Mouse (Mus musculus): ENCODE measurements at regions not wholly inside any gene's neighbourhood (a gene's known extent, or its start where the extent isn't known, plus 50 kb on each side); places are given as distances from the start of the nearest gene placed in this dataset.

GRCm38 (mm10) chr1:15155046-15155445 is 938.1 kb downstream of the 4930444P10Rik start:
- H3K36me3 ChIP-seq (ENCODE audit: insufficient read depth, low read length): no peaks in the 10 kb centered on the region
- H3K9me3 ChIP-seq (ENCODE audit: low read length): no peaks in the 10 kb centered on the region
- no peak overlapping the region for H3K4me3 ChIP-seq (replicated peaks; ENCODE audit: low read length)
- TF ChIP-seq CTCF (conservative IDR thresholded peaks at IDR 0.05; ENCODE audit: low read length) (no peak), POU5F1 (IDR thresholded peaks at IDR 0.05; ENCODE audit: borderline replicate concordance, low read length) (no peak), NANOG (IDR thresholded peaks at IDR 0.05; ENCODE audit: borderline replicate concordance, low read length) (no peak)
- H3K27me3 ChIP-seq (ENCODE audit: insufficient read depth, low read length): no peaks in the 10 kb centered on the region
- no peaks in the 10 kb centered on the region for H3K4me1 ChIP-seq (replicated peaks; ENCODE audit: low read depth, low read length)

GRCm38 (mm10) chr1:15153952-15154351 is 939.2 kb downstream of the 4930444P10Rik start:
- TF ChIP-seq NANOG (IDR thresholded peaks at IDR 0.05; ENCODE audit: borderline replicate concordance, low read length): no peak
- no peak for TF ChIP-seq CTCF (conservative IDR thresholded peaks at IDR 0.05; ENCODE audit: low read length)
- no peak for TF ChIP-seq POU5F1 (IDR thresholded peaks at IDR 0.05; ENCODE audit: borderline replicate concordance, low read length)
- Histone ChIP-seq H3K9me3 (ENCODE audit: low read length) (peaks cover 5% of the 10 kb centered on the region), H3K27me3 (ENCODE audit: insufficient read depth, low read length) (no peaks in the 10 kb centered on the region), H3K4me3 (replicated peaks; ENCODE audit: low read length) (no peak overlapping the region), H3K4me1 (replicated peaks; ENCODE audit: low read depth, low read length) (no peaks in the 10 kb centered on the region), H3K36me3 (ENCODE audit: insufficient read depth, low read length) (no peaks in the 10 kb centered on the region)

DNA sequence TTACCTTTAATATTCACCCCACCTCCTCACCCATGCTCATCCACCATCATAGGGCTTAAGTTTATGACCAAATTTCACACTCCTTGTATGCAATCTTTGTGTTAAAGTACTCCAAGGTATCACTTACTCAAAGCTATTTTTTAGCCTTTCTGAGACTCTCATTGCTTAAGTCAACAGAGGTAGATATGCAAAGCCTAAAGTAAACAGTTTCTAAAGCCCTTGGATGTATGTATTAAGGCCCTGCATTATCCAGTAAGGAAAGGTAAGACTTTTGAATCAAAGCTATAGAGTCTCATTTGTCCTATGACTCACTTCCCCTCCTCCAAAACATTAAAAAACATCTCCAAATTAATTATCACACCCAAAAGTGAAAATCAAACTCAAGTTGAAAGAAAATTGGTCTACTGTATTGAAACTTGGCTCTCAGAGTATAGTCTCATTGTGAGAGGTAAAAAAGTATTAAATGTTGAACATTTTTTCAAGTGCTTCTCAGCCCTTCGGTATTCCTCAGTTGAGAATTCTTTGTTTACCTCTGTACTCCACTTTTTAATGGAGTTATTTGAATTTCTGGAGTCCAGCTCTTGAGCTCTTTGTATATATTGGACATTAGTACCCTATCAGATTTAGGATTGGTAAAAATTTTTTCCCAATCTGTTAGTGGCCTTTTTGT is 949.1 kb downstream of the 4930444P10Rik start:
- H3K9me3 ChIP-seq (ENCODE audit: low read length): peaks cover 17% of the 10 kb centered on the region; the same call in 1 of the 2 replicates
- H3K4me3 ChIP-seq (replicated peaks; ENCODE audit: low read length): no peak overlapping the region
- no peaks in the 10 kb centered on the region for H3K4me1 ChIP-seq (replicated peaks; ENCODE audit: low read depth, low read length)
- H3K27me3 ChIP-seq (ENCODE audit: insufficient read depth, low read length): no peaks in the 10 kb centered on the region
- TF ChIP-seq NANOG (IDR thresholded peaks at IDR 0.05; ENCODE audit: borderline replicate concordance, low read length) (no peak), POU5F1 (IDR thresholded peaks at IDR 0.05; ENCODE audit: borderline replicate concordance, low read length) (no peak), CTCF (conservative IDR thresholded peaks at IDR 0.05; ENCODE audit: low read length) (no peak)
- H3K36me3 ChIP-seq (ENCODE audit: insufficient read depth, low read length): no peaks in the 10 kb centered on the region

DNA sequence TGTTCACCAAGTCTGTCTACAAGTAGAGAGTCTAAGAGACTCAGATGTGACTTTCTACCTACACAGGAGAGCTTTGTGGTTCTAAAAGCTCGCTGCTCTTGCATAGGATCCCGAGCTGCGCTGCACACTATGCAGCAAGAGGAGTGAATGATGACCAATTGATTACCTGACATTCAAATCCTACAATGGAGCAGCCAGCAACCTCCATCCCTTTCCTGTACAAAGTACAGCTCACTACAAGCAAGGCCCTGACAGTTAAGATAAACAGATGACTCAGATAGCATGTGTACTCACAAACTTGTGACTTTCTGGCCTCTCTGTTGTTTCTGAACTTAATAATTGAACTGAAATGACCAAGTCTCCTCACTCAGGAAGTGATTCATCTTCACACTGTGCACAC is 974.7 kb downstream of the 4930444P10Rik start:
- no peaks in the 10 kb centered on the region for H3K9me3 ChIP-seq (ENCODE audit: low read length)
- H3K36me3 ChIP-seq (ENCODE audit: insufficient read depth, low read length): no peaks in the 10 kb centered on the region
- TF ChIP-seq CTCF (conservative IDR thresholded peaks at IDR 0.05; ENCODE audit: low read length) (no peak), POU5F1 (IDR thresholded peaks at IDR 0.05; ENCODE audit: borderline replicate concordance, low read length) (no peak), NANOG (IDR thresholded peaks at IDR 0.05; ENCODE audit: borderline replicate concordance, low read length) (no peak)
- H3K4me3 ChIP-seq (replicated peaks; ENCODE audit: low read length): no peak overlapping the region
- H3K4me1 ChIP-seq (replicated peaks; ENCODE audit: low read depth, low read length): no peaks in the 10 kb centered on the region
- H3K27me3 ChIP-seq (ENCODE audit: insufficient read depth, low read length): no peaks in the 10 kb centered on the region

- TF ChIP-seq CTCF (conservative IDR thresholded peaks at IDR 0.05; ENCODE audit: low read length): peak; percentile 58
- TF ChIP-seq POU5F1 (IDR thresholded peaks at IDR 0.05; ENCODE audit: borderline replicate concordance, low read length): no peak
- Histone ChIP-seq H3K4me3 (replicated peaks; ENCODE audit: low read length) (no peak overlapping the region), H3K27me3 (ENCODE audit: insufficient read depth, low read length) (no peaks in the 10 kb centered on the region), H3K9me3 (ENCODE audit: low read length) (no peaks in the 10 kb centered on the region), H3K36me3 (ENCODE audit: insufficient read depth, low read length) (no peaks in the 10 kb centered on the region), H3K4me1 (replicated peaks; ENCODE audit: low read depth, low read length) (no peaks in the 10 kb centered on the region)
Measured at GRCm38 (mm10) chr1:15111420-15111819, 981.7 kb downstream of the 4930444P10Rik start.

- Histone ChIP-seq H3K4me3 (replicated peaks; ENCODE audit: low read length) (no peak overlapping the region), H3K36me3 (ENCODE audit: insufficient read depth, low read length) (no peaks in the 10 kb centered on the region), H3K9me3 (ENCODE audit: low read length) (peaks cover 9% of the 10 kb centered on the region), H3K27me3 (ENCODE audit: insufficient read depth, low read length) (no peaks in the 10 kb centered on the region), H3K4me1 (replicated peaks; ENCODE audit: low read depth, low read length) (no peaks in the 10 kb centered on the region)
- TF ChIP-seq POU5F1 (IDR thresholded peaks at IDR 0.05; ENCODE audit: borderline replicate concordance, low read length) (no peak), CTCF (conservative IDR thresholded peaks at IDR 0.05; ENCODE audit: low read length) (no peak), NANOG (IDR thresholded peaks at IDR 0.05; ENCODE audit: borderline replicate concordance, low read length) (no peak)
Measured at GRCm38 (mm10) chr1:15070331-15070730, 1022.8 kb downstream of the 4930444P10Rik start.

DNA sequence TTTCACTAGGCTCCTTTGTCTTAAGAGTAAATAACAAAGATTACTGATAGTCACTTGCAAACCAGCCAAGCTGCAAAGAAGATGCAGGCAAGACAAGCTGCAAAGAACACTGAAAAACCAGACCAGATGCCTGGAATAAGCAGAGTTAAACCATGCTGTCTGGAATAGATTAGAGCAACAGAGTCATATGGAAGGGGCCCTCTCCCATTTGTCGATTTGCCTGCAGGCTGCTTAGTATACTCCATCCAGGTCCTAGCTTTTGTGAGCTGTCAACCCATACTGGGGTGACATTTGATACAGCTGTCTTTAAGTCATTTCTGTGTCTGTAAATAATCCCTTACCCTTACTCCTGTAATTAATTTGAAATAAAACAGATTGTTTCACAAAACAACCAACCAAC is 1059.1 kb downstream of the 4930444P10Rik start:
- H3K36me3 ChIP-seq (ENCODE audit: insufficient read depth, low read length): no peaks in the 10 kb centered on the region
- TF ChIP-seq CTCF (conservative IDR thresholded peaks at IDR 0.05; ENCODE audit: low read length): no peak
- no peak for TF ChIP-seq NANOG (IDR thresholded peaks at IDR 0.05; ENCODE audit: borderline replicate concordance, low read length)
- no peak for TF ChIP-seq POU5F1 (IDR thresholded peaks at IDR 0.05; ENCODE audit: borderline replicate concordance, low read length)
- no peaks in the 10 kb centered on the region for H3K27me3 ChIP-seq (ENCODE audit: insufficient read depth, low read length)
- H3K4me1 ChIP-seq (replicated peaks; ENCODE audit: low read depth, low read length): no peaks in the 10 kb centered on the region
- no peaks in the 10 kb centered on the region for H3K9me3 ChIP-seq (ENCODE audit: low read length)
- H3K4me3 ChIP-seq (replicated peaks; ENCODE audit: low read length): no peak overlapping the region

GRCm38 (mm10) chr1:15018460-15018779 is 1074.7 kb downstream of the 4930444P10Rik start:
- no peak overlapping the region for H3K4me3 ChIP-seq (replicated peaks; ENCODE audit: low read length)
- TF ChIP-seq POU5F1 (IDR thresholded peaks at IDR 0.05; ENCODE audit: borderline replicate concordance, low read length) (no peak), NANOG (IDR thresholded peaks at IDR 0.05; ENCODE audit: borderline replicate concordance, low read length) (no peak), CTCF (conservative IDR thresholded peaks at IDR 0.05; ENCODE audit: low read length) (no peak)
- no peaks in the 10 kb centered on the region for H3K9me3 ChIP-seq (ENCODE audit: low read length)
- H3K36me3 ChIP-seq (ENCODE audit: insufficient read depth, low read length): no peaks in the 10 kb centered on the region
- H3K27me3 ChIP-seq (ENCODE audit: insufficient read depth, low read length): no peaks in the 10 kb centered on the region
- 0 out of 2 replicates have a peak, but pooled peaks cover 5% of the 10 kb centered on the region for H3K4me1 ChIP-seq (replicated peaks; ENCODE audit: low read depth, low read length)

All from E14TG2a.4 (cell line).